Mouse (Mus musculus) liver, embryonic 14.5 days (tissue): ENCODE results near the gene Igf2bp3. TPM values are rescaled to one million over a fixed set of nuclear protein-coding genes. Genes with fewer than 3 reads are reported as not detected.

Source experiments
- ATAC-seq: fragments of 200-750 bp; cut with Nextera tagmentation; 2 replicates; pipeline ENCODE4 v1.8.0; 2017; ENCODE audit warnings: moderate number of reproducible peaks, mild to moderate bottlenecking, moderate library complexity; ENCODE audit not compliant: insufficient read depth
- DNase-seq, 3 experiments: peaks; one replicate each; pipeline ENCODE4 v3.0.0-alpha.2; 2012 to 2013; ENCODE audit warnings: low read depth in 3 of 3, low spot score in 3 of 3
- H3K27ac ChIP-seq: fragments of 300-500 bp; sonication (generic); 2 replicates; pipeline ENCODE4 v1.5.1; 2014; ENCODE audit warnings: moderate library complexity, mild to moderate bottlenecking, control low read depth, inconsistent platforms
- H3K27me3 ChIP-seq: fragments of 300-500 bp; sonication (generic); 2 replicates; pipeline ENCODE4 v1.6.1; 2014; ENCODE audit warnings: mild to moderate bottlenecking, low read length, moderate library complexity; ENCODE audit not compliant: control insufficient read depth, insufficient read depth
- H3K36me3 ChIP-seq: fragments of 300-500 bp; sonication (generic); replicated peaks from 2 replicates; pipeline ENCODE4 v1.6.1; 2014; ENCODE audit warnings: low read depth; ENCODE audit not compliant: control insufficient read depth, insufficient read depth
- H3K4me1 ChIP-seq, 2 experiments: fragments of 200-500 bp in 1 of 2; fragments of 300-500 bp in 1 of 2; sonication (generic) in 1 of 2; replicated peaks; 2 replicates each; pipeline ENCODE4 v1.6.1; 2012 to 2014; ENCODE audit warnings: antibody characterized with exemption in 1 of 2, inconsistent platforms in 1 of 2, low read length in 1 of 2; ENCODE audit not compliant: control insufficient read depth in 2 of 2, insufficient read depth in 2 of 2
- H3K4me2 ChIP-seq: fragments of 300-500 bp; sonication (generic); 2 replicates; pipeline ENCODE4 v1.6.1; 2014; ENCODE audit warnings: low read depth, mild to moderate bottlenecking, control low read depth, moderate library complexity
- H3K4me3 ChIP-seq, 2 experiments: fragments of 200-500 bp in 1 of 2; fragments of 300-500 bp in 1 of 2; sonication (generic) in 1 of 2; 2 replicates each; pipeline ENCODE4 v1.5.1; 2012 to 2014; ENCODE audit warnings: low read depth in 2 of 2, low read length in 2 of 2, mild to moderate bottlenecking in 2 of 2, control low read depth in 1 of 2, inconsistent platforms in 1 of 2, moderate library complexity in 1 of 2; ENCODE audit not compliant: insufficient read depth in 1 of 2
- H3K9ac ChIP-seq: fragments of 300-500 bp; sonication (generic); replicated peaks from 2 replicates; pipeline ENCODE4 v1.6.1; 2014; ENCODE audit warnings: mild to moderate bottlenecking, control low read depth, moderate library complexity
- H3K9me3 ChIP-seq: fragments of 300-500 bp; sonication (generic); 2 replicates; pipeline ENCODE4 v1.6.1; 2016; ENCODE audit warnings: low read length, mixed read lengths; ENCODE audit not compliant: control insufficient read depth
- CTCF ChIP-seq: IDR thresholded peaks from 2 replicates; pipeline ENCODE4 v1.5.1; 2016; ENCODE audit warnings: antibody characterized with exemption, low read depth, control low read depth
- EP300 ChIP-seq: IDR thresholded peaks from 2 replicates; pipeline ENCODE4 v1.6.1; 2016; ENCODE audit warnings: antibody characterized with exemption, low read depth
- WGBS: fragments of 180-500 bp; shearing (Covaris S2); extraction: QIAGEN DNeasy Blood & Tissue Kit; methylation state at CpG from one replicate; pipeline ENCODE4 v1.1.7; 2014; ENCODE audit not compliant: insufficient replicate concordance; 5-methylcytosine and 5-hydroxymethylcytosine counted together
- polyA plus RNA-seq, 2 experiments: library from polyadenylated mRNA; depleted of rRNA in 1 of 2; stranded (reverse) in 1 of 2; unstranded in 1 of 2; fragments of >200 nt; fragmentation: Nextera tagmentation in 1 of 2; extraction: Ambion mirVana in 1 of 2; gene quantifications; 2 replicates each; pipeline versions ENCODE4 v1.2.1 to v1.2.3; 2012 to 2014

Gene Igf2bp3
- polyA plus RNA-seq, 2 experiments: 7.6 to 14.0 TPM

DNA sequence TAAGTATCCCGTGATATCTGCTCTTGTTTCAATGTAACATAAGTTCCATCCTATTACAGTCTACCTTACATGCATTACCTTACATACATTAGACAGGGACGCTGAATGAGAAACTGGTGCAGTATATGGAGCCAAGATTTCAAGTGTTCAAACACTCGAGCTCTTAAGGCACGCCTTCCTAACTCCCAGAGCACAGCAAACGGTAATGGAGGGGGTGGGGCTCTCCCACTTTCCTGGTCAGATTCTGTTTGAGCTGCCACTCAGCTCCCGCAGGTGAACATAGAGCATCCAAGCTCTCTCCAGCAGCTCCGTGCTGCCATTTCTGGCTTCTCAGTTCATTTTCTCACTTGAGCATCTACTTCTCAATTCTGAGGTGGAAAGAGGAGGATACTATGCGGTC, 96.3 kb downstream of the Igf2bp3 start:
- ATAC-seq: no peak
- Histone ChIP-seq H3K4me1 (no peaks in the 10 kb centered on the region), H3K4me2 (no peak overlapping the region), H3K27me3 (no peaks in the 10 kb centered on the region), H3K9me3 (no peaks in the 10 kb centered on the region), H3K27ac (no peak overlapping the region), H3K9ac (no peak overlapping the region), H3K36me3 (no peaks in the 10 kb centered on the region; the same call in 1 of the 2 replicates), H3K4me3 (no peak overlapping the region)
- WGBS: 70% methylated on average over 8 of the region's 8 CpGs
- DNase-seq: no peak
- no peak for TF ChIP-seq CTCF
- TF ChIP-seq EP300: no peak

DNA sequence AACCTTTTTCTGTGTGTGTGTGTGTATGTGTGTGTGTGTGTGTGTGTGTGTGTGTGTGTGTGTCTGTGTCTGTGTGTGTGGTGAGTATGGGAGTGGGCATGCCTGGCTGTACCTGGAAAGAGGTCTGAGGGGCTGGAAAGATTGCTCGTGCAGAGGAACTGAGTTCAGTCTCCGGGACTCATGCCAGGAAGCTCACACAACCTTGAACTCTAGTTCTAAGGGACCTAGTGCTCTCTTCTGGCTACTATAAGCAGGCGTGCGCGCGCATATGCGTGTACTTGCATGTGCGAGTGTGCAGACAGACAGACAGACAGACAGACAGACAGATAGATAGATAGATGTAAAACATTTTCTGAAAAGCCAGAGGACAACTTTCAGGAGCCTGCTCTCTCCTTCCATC, 98.5 kb downstream of the Igf2bp3 start:
- TF ChIP-seq EP300 (no peak), CTCF (no peak)
- Histone ChIP-seq H3K27me3 (no peaks in the 10 kb centered on the region), H3K9ac (no peak overlapping the region), H3K36me3 (no peaks in the 10 kb centered on the region; the same call in 1 of the 2 replicates), H3K4me2 (no peak overlapping the region), H3K4me1 (no peaks in the 10 kb centered on the region), H3K9me3 (no peaks in the 10 kb centered on the region), H3K4me3 (no peak overlapping the region), H3K27ac (no peak overlapping the region)
- ATAC-seq (no peak), DNase-seq (no peak)
- 88% methylated on average over 8 of the region's 8 CpGs for WGBS

DNA sequence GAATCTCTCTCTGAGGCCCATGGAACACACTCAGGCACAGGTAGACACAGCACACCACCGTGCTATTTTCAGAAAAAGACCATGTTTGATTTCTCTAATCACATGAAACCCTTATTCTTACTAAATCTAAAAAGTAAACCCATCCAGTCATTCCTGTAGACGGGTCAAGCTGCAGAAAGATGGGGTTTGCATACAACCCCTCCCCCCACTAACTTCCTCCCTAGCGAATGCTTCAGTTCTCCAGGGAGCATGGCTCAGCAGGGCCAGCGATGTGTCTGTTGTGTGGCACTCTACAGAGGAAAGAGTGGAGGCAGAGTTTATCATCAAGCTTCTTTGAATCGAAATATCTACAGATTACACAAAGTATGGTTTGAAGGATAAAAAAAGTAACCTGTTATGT, 99.2 kb downstream of the Igf2bp3 start:
- Histone ChIP-seq H3K4me2 (no peak overlapping the region), H3K27ac (no peak overlapping the region), H3K4me3 (no peak overlapping the region), H3K27me3 (no peaks in the 10 kb centered on the region), H3K4me1 (no peaks in the 10 kb centered on the region), H3K9me3 (no peaks in the 10 kb centered on the region), H3K36me3 (no peaks in the 10 kb centered on the region; the same call in 1 of the 2 replicates), H3K9ac (no peak overlapping the region)
- DNase-seq: no peak
- no peak for ATAC-seq
- no peak for TF ChIP-seq EP300
- TF ChIP-seq CTCF: no peak
- 65% methylated on average over 5 of the region's 5 CpGs for WGBS

DNA sequence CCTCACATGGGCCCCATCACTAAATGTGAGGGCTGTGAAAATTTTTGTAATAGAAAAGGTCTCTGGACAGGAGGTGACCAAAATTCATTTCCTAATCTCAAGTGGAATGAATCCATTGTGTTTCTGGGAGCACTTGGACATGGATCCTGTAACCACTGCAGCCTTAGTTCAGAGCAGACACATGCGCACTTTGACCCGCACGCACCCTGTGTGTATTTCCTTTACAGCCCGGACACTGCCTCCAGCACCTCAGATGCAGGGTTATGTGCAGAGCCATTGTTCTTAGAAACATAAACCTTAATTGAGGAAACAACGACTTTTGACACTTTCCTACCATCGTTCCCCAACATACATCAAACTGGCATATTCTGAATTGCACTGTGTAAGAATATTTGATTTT, 100.3 kb downstream of the Igf2bp3 start:
- no peak for TF ChIP-seq EP300
- TF ChIP-seq CTCF: no peak
- Histone ChIP-seq H3K27me3 (no peaks in the 10 kb centered on the region), H3K9ac (no peak overlapping the region), H3K9me3 (no peaks in the 10 kb centered on the region), H3K36me3 (no peaks in the 10 kb centered on the region; the same call in 1 of the 2 replicates), H3K4me3 (no peak overlapping the region), H3K27ac (no peak overlapping the region), H3K4me2 (no peak overlapping the region), H3K4me1 (no peaks in the 10 kb centered on the region)
- WGBS: 81% methylated on average over 6 of the region's 6 CpGs
- DNase-seq (no peak), ATAC-seq (no peak)

DNA sequence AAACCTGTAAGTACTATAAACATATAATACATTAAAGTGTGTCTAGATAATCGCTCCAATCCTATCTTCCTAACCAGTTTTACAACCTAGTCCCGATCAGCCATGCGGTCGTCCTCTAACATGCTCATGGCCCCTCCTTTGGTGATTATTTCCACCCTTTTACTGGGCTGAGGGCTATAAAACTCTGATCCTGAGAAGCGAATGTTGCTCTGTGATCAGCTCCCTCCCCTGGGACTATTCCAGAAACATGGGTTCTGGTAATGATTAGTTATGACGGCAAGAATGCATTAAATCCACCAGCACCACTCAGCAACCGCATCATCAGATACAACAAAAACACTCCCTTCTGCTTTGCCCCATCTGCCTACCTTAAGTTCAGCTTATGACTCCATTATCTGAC, 100.9 kb downstream of the Igf2bp3 start:
- no peaks in the 10 kb centered on the region; the same call in 1 of the 2 replicates for H3K36me3 ChIP-seq
- DNase-seq: no peak
- TF ChIP-seq CTCF: no peak
- TF ChIP-seq EP300: no peak
- H3K4me3 ChIP-seq: no peak overlapping the region
- no peak for ATAC-seq
- no peaks in the 10 kb centered on the region for H3K4me1 ChIP-seq
- no peak overlapping the region for H3K27ac ChIP-seq
- no peak overlapping the region for H3K4me2 ChIP-seq
- no peaks in the 10 kb centered on the region for H3K9me3 ChIP-seq
- no peak overlapping the region for H3K9ac ChIP-seq
- 82% methylated on average over 7 of the region's 7 CpGs for WGBS
- H3K27me3 ChIP-seq: no peaks in the 10 kb centered on the region

DNA sequence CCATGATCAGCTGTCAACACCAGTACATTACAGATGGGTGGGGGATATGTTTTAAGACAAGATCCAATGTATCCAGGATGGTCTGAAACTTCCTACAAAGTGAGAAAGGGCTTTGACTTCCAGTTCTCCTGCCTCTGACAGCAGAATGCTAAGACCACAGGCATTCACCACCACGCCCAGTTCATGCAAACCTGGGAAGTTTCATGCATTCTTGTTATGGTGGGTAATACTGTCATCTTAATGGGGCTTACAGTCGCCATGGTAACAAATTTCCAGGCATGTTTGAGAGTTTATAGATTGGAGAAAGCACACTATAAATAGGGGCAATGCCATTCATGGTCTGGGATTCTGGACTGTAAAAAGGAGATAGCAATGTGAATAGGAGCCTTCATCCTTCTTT, 105.6 kb downstream of the Igf2bp3 start:
- Histone ChIP-seq H3K27ac (no peak overlapping the region), H3K9ac (no peak overlapping the region), H3K4me1 (no peaks in the 10 kb centered on the region), H3K27me3 (no peaks in the 10 kb centered on the region), H3K4me2 (no peak overlapping the region), H3K4me3 (no peak overlapping the region), H3K9me3 (no peaks in the 10 kb centered on the region), H3K36me3 (no peaks in the 10 kb centered on the region; the same call in 1 of the 2 replicates)
- no peak for ATAC-seq
- DNase-seq: no peak
- no peak for TF ChIP-seq EP300
- TF ChIP-seq CTCF: no peak
- WGBS: 65% methylated on average over 2 of the region's 2 CpGs
